Mouse (Mus musculus) heart, embryonic 14.5 days (tissue): ENCODE measurements around the gene Cpz. TPM values are rescaled to one million over a fixed set of nuclear protein-coding genes. Genes with fewer than 3 reads are reported as not detected.

Experiments used
- ATAC-seq: fragments of 200-750 bp; cut with Nextera tagmentation; 2 replicates; pipeline ENCODE4 v1.8.0; 2017; ENCODE audit warnings: low read depth, moderate TSS enrichment; ENCODE audit not compliant: insufficient number of reproducible peaks, insufficient read depth, low FRiP score
- H3K27ac ChIP-seq, 2 experiments: fragments of 200-500 bp in 1 of 2; fragments of 300-500 bp in 1 of 2; sonication (generic) in 1 of 2; replicated peaks in 1 of 2; 2 replicates each; pipeline ENCODE4 v1.5.1; 2012 to 2014; ENCODE audit warnings: low read depth in 2 of 2, low read length in 2 of 2, control low read depth in 1 of 2, mild to moderate bottlenecking in 1 of 2, mixed read lengths in 1 of 2; ENCODE audit not compliant: control insufficient read depth in 1 of 2, insufficient read depth in 1 of 2
- H3K27me3 ChIP-seq: fragments of 300-500 bp; sonication (generic); 2 replicates; pipeline ENCODE4 v1.6.1; 2014; ENCODE audit warnings: mild to moderate bottlenecking, low read length, control low read depth; ENCODE audit not compliant: control insufficient read depth, insufficient read depth
- H3K36me3 ChIP-seq: fragments of 300-500 bp; sonication (generic); 2 replicates; pipeline ENCODE4 v1.6.1; 2014; ENCODE audit warnings: mild to moderate bottlenecking, control low read depth, low read length, mixed read lengths; ENCODE audit not compliant: control insufficient read depth, insufficient read depth
- H3K4me1 ChIP-seq, 2 experiments: fragments of 200-500 bp in 1 of 2; fragments of 300-500 bp in 1 of 2; sonication (generic) in 1 of 2; 2 replicates each; pipeline ENCODE4 v1.6.1; 2012 to 2014; ENCODE audit warnings: low read length in 2 of 2, control low read depth in 1 of 2, mixed read lengths in 1 of 2; ENCODE audit not compliant: control insufficient read depth in 2 of 2, insufficient read depth in 2 of 2
- H3K4me2 ChIP-seq: fragments of 300-500 bp; sonication (generic); 2 replicates; pipeline ENCODE4 v1.6.1; 2014; ENCODE audit warnings: mild to moderate bottlenecking, low read length
- H3K4me3 ChIP-seq, 2 experiments: fragments of 200-500 bp in 1 of 2; fragments of 300-500 bp in 1 of 2; sonication (generic) in 1 of 2; 2 replicates each; pipeline ENCODE4 v1.5.1; 2012 to 2014; ENCODE audit warnings: low read length in 2 of 2, mild to moderate bottlenecking in 2 of 2, control low read depth in 1 of 2, low read depth in 1 of 2, moderate library complexity in 1 of 2; ENCODE audit not compliant: control insufficient read depth in 1 of 2, insufficient read depth in 1 of 2
- H3K9ac ChIP-seq: fragments of 300-500 bp; sonication (generic); 2 replicates; pipeline ENCODE4 v1.6.1; 2014; ENCODE audit warnings: mild to moderate bottlenecking, low read length
- H3K9me3 ChIP-seq: fragments of 300-500 bp; sonication (generic); 2 replicates; pipeline ENCODE4 v1.6.1; 2016; ENCODE audit warnings: low read length, control low read depth; ENCODE audit not compliant: control insufficient read depth
- WGBS: fragments of 180-500 bp; shearing (Covaris S2); extraction: QIAGEN DNeasy Blood & Tissue Kit; methylation state at CpG from one replicate; pipeline ENCODE4 v1.1.7; 2014; 5-methylcytosine and 5-hydroxymethylcytosine counted together
- polyA plus RNA-seq: library from polyadenylated mRNA; unstranded; fragments of >200 nt; fragmentation: Nextera tagmentation; extraction: Ambion mirVana; gene quantifications from 2 replicates; pipeline ENCODE4 v1.2.1, GENCODE M21; 2014

Gene Cpz
- polyA plus RNA-seq, 1 experiment from 2014 or later: 8.1 TPM

DNA sequence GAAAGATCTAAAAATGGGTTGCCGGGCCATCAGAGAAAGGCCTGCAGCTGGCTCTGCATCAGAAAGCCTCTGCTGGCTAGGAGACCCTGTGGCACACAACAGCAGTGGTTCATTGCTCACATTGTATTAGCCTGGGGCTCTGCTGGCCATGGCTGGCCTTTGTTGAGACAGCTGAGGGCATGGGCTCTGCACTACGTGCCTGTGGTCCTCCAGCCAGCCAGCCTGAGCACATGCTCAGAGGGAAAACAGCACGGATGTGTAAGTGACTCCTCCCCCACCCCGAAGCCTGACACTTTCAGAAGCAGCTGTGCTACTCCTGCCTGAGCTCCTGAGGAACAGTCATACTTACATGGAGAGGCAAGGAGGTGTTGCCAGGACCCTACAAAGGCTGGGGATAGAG is 46.0 kb downstream of the Cpz start:
- Histone ChIP-seq H3K4me3 (no peak overlapping the region), H3K36me3 (no peaks in the 10 kb centered on the region), H3K4me1 (no peaks in the 10 kb centered on the region; a peak in 1 of 4 replicates), H3K9me3 (no peaks in the 10 kb centered on the region), H3K27me3 (peaks cover 10% of the 10 kb centered on the region), H3K4me2 (no peak overlapping the region), H3K27ac (no peak overlapping the region), H3K9ac (no peak overlapping the region)
- ATAC-seq: no peak
- WGBS: 35% methylated on average over 4 of the region's 4 CpGs

DNA sequence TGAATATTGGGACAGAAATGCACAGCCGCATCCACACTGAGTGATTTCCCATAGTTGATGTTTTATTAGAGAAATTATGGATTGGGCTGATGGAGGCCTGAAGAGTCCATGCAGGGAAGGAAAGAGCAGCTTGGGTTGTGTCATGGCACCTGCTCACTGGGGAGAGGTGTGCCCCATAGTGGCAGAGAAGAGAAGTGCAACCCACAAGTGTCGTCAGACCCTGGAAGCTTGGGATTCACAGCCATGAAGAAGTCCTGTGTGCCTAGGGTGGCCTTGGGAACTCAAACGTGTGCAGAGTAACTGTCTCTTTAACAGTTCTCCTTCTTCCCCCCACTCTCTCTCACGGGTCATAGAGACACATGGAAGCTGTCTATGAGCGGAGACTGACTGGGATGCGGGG is 50.3 kb downstream of the Cpz start:
- no peak overlapping the region for H3K4me3 ChIP-seq
- H3K9ac ChIP-seq: no peak overlapping the region
- 46% methylated on average over 6 of the region's 6 CpGs for WGBS
- no peak overlapping the region for H3K4me2 ChIP-seq
- H3K4me1 ChIP-seq: no peaks in the 10 kb centered on the region; a peak in 1 of 4 replicates
- H3K36me3 ChIP-seq: no peaks in the 10 kb centered on the region
- no peaks in the 10 kb centered on the region for H3K9me3 ChIP-seq
- H3K27ac ChIP-seq: no peak overlapping the region
- H3K27me3 ChIP-seq: peaks cover 25% of the 10 kb centered on the region
- no peak for ATAC-seq

DNA sequence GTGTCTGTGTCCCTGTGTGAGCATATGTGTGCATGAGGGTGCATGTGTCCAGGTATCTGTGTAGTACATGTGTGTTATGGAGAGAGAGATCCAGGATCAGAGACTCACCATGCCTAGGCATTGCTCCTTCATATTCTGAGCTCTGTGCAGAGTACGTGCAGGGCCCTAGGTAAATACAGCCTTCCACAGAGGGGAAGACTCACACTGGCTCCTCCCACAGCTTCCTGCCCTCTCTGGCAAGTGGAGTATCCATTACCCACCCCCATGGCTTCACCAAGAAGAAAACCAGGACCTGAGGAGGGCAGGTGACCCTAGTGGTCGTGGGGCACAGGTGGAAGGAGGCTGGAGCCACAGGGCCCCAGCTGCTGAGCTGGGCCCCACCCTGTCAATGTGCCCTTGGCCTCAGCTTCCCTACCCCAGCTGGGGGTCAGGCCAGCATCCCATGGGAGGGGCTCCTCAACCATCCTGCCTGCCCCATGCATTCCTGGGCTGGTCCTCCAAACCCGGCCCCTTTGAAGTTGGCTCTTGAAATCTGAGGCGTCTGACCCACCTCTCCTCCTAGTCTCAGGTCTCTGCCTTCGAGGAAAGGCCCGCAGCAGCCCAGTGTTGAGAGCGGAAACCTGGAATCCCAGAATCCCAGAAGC is 54.5 kb downstream of the Cpz start:
- Histone ChIP-seq H3K4me1 (no peaks in the 10 kb centered on the region), H3K9ac (no peak overlapping the region), H3K4me2 (no peak overlapping the region), H3K27ac (no peak overlapping the region), H3K36me3 (no peaks in the 10 kb centered on the region), H3K9me3 (no peaks in the 10 kb centered on the region), H3K27me3 (peaks cover 51% of the 10 kb centered on the region), H3K4me3 (no peak overlapping the region)
- 25% methylated on average over 7 of the region's 7 CpGs for WGBS
- ATAC-seq: no peak

DNA sequence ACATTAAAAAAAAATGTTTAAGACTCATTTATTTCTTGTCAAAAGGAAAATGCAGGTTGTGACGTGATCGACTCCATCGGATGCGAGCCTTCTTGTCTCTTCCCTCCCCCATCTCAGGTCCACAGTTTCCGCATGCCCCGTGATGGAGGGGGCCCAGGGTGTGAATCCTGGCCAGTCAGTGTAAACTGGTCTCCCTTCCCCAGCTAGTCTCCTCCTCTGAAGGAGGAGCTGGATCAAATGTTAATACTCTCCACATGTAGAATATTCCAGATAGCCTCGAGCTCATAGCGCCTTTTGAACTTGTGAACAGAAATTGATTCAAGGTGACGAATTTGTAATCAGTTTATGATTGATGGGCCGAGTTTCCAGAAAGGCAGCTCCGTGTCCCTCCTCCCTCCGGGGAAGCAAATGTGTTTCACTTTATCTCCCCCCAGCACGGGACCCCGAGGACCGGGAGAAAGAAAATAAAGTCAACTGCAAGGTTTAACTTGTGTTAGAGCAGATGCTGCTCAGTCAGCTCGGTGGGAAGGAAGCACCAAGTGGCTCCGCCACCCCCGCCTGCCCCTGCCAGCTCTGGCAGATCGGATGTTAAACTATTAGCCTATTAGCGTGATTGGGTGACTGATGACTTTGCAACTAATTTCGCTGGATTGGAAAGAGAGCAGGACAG is 59.4 kb downstream of the Cpz start:
- Histone ChIP-seq H3K27ac (no peak overlapping the region), H3K4me2 (no peak overlapping the region), H3K4me1 (no peaks in the 10 kb centered on the region), H3K36me3 (no peaks in the 10 kb centered on the region), H3K9ac (no peak overlapping the region), H3K4me3 (no peak overlapping the region), H3K9me3 (no peaks in the 10 kb centered on the region), H3K27me3 (peaks cover 54% of the 10 kb centered on the region)
- WGBS: 33% methylated on average over 21 of the region's 21 CpGs
- ATAC-seq: no peak

DNA sequence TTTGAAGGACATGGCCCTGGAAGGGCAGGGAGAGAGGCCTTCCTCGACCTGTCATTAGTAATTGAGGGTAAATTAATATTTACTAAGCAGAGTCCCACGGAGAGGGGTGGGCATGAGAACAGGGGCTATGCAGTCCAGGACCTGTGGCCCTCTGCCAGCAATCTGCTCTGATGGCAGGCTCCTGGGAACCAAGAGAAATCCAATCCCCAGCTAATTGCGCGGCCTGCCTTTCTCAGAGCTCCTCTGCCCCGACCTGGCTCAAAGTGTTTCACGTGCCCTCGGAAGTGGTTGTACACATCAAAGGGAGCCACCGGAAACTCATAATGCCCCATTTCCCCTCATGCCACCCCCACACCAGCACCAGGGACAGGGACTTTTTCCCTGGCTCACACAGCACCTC is 63.4 kb downstream of the Cpz start:
- no peak for ATAC-seq
- Histone ChIP-seq H3K36me3 (no peaks in the 10 kb centered on the region), H3K4me3 (no peak overlapping the region), H3K9me3 (no peaks in the 10 kb centered on the region; the same call in 1 of the 2 replicates), H3K27me3 (peaks cover 37% of the 10 kb centered on the region), H3K4me1 (no peaks in the 10 kb centered on the region), H3K27ac (no peak overlapping the region), H3K4me2 (no peak overlapping the region), H3K9ac (no peak overlapping the region)
- 58% methylated on average over 8 of the region's 8 CpGs for WGBS

GRCm38 (mm10) chr5:35459760-35460159 is 65.7 kb downstream of the Cpz start:
- Histone ChIP-seq H3K4me1 (no peaks in the 10 kb centered on the region), H3K9ac (no peak overlapping the region), H3K4me2 (no peak overlapping the region), H3K27ac (no peak overlapping the region), H3K27me3 (peaks cover 17% of the 10 kb centered on the region), H3K4me3 (no peak overlapping the region), H3K9me3 (no peaks in the 10 kb centered on the region; the same call in 1 of the 2 replicates), H3K36me3 (no peaks in the 10 kb centered on the region)
- no peak for ATAC-seq
- 67% methylated on average over 4 of the region's 4 CpGs for whole genome bisulfite sequencing

GRCm38 (mm10) chr5:35458267-35458666 is 67.2 kb downstream of the Cpz start:
- Histone ChIP-seq H3K4me2 (no peak overlapping the region), H3K36me3 (no peaks in the 10 kb centered on the region), H3K9ac (no peak overlapping the region), H3K9me3 (no peaks in the 10 kb centered on the region; the same call in 1 of the 2 replicates), H3K4me1 (no peaks in the 10 kb centered on the region), H3K27me3 (peaks cover 18% of the 10 kb centered on the region), H3K4me3 (no peak overlapping the region), H3K27ac (no peak overlapping the region)
- no peak for ATAC-seq
- WGBS: 45% methylated on average over 3 of the region's 3 CpGs
